Comparison of ENCODE assay signal across 8 mouse cellular contexts in genomic region chr11:17052476-17053049, GRCm38 (mm10). TPM values are rescaled to one million over a fixed set of nuclear protein-coding genes. Genes with fewer than 3 reads are reported as not detected.
A peak's percentile ranks its signal among the peaks of the same experiment; 100 is the strongest.
DNase-seq lines count a peak whose midpoint lies in the region; ATAC-seq and TF ChIP-seq lines count a peak whose summit lies in the region.

No protein-coding gene starts in this region.

- H3K27me3 ChIP-seq in lung, postnatal 0 days (replicated peaks; ENCODE audit: insufficient read depth, low read length): no peaks in the 10 kb centered on the region
- H3K27me3 ChIP-seq in heart, embryonic 15.5 days: no peaks in the 10 kb centered on the region
- no peaks in the 10 kb centered on the region for H3K27me3 ChIP-seq in neural tube, embryonic 13.5 days

- TF ChIP-seq EP300 in lung, postnatal 0 days (IDR thresholded peaks at IDR 0.05): no peak

- peak overlapping the region; percentile 55 for H3K4me3 ChIP-seq in lung, postnatal 0 days (ENCODE audit: low read depth, low read length)
- peak overlapping the region; percentile 60 for H3K4me3 ChIP-seq in heart, embryonic 15.5 days
- H3K4me3 ChIP-seq in neural tube, embryonic 13.5 days: peak overlapping the region; percentile 72

- H3K36me3 ChIP-seq in lung, postnatal 0 days (ENCODE audit: insufficient read depth, low read length): no peaks in the 10 kb centered on the region
- no peaks in the 10 kb centered on the region for H3K36me3 ChIP-seq in heart, embryonic 15.5 days
- H3K36me3 ChIP-seq in neural tube, embryonic 13.5 days: peaks cover 3% of the 10 kb centered on the region; the same call in 1 of the 2 replicates

- 12% methylated on average over 6 of the region's 6 CpGs for WGBS in lung, postnatal 0 days
- 18% methylated on average over 6 of the region's 6 CpGs for WGBS in heart, embryonic 15.5 days
- WGBS in neural tube, embryonic 13.5 days: 18% methylated on average over 6 of the region's 6 CpGs

- TF ChIP-seq CTCF in lung, postnatal 0 days (IDR thresholded peaks at IDR 0.05): no peak

- H3K4me2 ChIP-seq in lung, postnatal 0 days (replicated peaks; ENCODE audit: low read depth, low read length): peak overlapping the region; percentile 66
- H3K4me2 ChIP-seq in heart, embryonic 15.5 days: peak overlapping the region; percentile 70
- peak overlapping the region; percentile 71 for H3K4me2 ChIP-seq in neural tube, embryonic 13.5 days

- no peak for ATAC-seq in lung, postnatal 0 days
- no peak; the same call in 1 of the 2 replicates for ATAC-seq in heart, embryonic 15.5 days (replicated peaks; ENCODE audit: insufficient number of reproducible peaks, insufficient read depth, low FRiP score, low read depth)
- 0 out of 2 replicates have a peak, but pooled peaks have one; percentile 14 for ATAC-seq in neural tube, embryonic 13.5 days (ENCODE audit: low read depth)

- H3K4me1 ChIP-seq in lung, postnatal 0 days (ENCODE audit: insufficient read depth, low read depth, low read length): 0 out of 2 replicates have a peak, but pooled peaks cover 4% of the 10 kb centered on the region
- peaks cover 7% of the 10 kb centered on the region; the same call in 1 of the 2 replicates for H3K4me1 ChIP-seq in heart, embryonic 15.5 days (replicated peaks)
- peaks cover 33% of the 10 kb centered on the region for H3K4me1 ChIP-seq in neural tube, embryonic 13.5 days (replicated peaks)

- intact Hi-C loops in left cerebral cortex, postnatal 4 days (cut with DNase I): no loop called here
- intact Hi-C loops in gastrocnemius, postnatal 36 days (cut with DNase I): no loop called here

- no peak overlapping the region for H3K27ac ChIP-seq in lung, postnatal 0 days (ENCODE audit: low read length)
- peak overlapping the region; percentile 72; the same call in 1 of the 2 replicates for H3K27ac ChIP-seq in heart, embryonic 15.5 days
- peak overlapping the region; percentile 96 for H3K27ac ChIP-seq in neural tube, embryonic 13.5 days (replicated peaks)

- peak; percentile 32 for DNase-seq in lung, postnatal 0 days (ENCODE audit: low spot score)
- DNase-seq in lung, postnatal 14 days: no peak
- peak; percentile 10 for DNase-seq in embryo, embryonic 10 days (ENCODE audit: low spot score)
- DNase-seq in left cerebral cortex, postnatal 4 days: peak; percentile 17
- DNase-seq in gastrocnemius, postnatal 36 days: no peak
- DNase-seq in B cell, adult 2 months: no peak

- no peaks in the 10 kb centered on the region for H3K9me3 ChIP-seq in lung, postnatal 0 days (ENCODE audit: low read length)
- H3K9me3 ChIP-seq in heart, embryonic 15.5 days (replicated peaks): no peaks in the 10 kb centered on the region
- H3K9me3 ChIP-seq in neural tube, embryonic 13.5 days: no peaks in the 10 kb centered on the region

- H3K9ac ChIP-seq in lung, postnatal 0 days (replicated peaks; ENCODE audit: low read depth): peak overlapping the region; percentile 56
- peak overlapping the region; percentile 65 for H3K9ac ChIP-seq in heart, embryonic 15.5 days
- peak overlapping the region; percentile 93 for H3K9ac ChIP-seq in neural tube, embryonic 13.5 days

RNA-seq across cellular contexts. Expression of gene Plek, which starts 0.4 kb away (rescaled TPM):
- 9.9 and 16.7 TPM in 2 replicates for polyA plus RNA-seq in lung, postnatal 0 days (2015; fragmentation: Nextera tagmentation; extraction: Ambion mirVana)
- polyA plus RNA-seq in heart, embryonic 15.5 days (2015; fragmentation: Nextera tagmentation; extraction: Ambion mirVana): 3.0 and 3.3 TPM in 2 replicates
- total RNA-seq in left cerebral cortex, postnatal 4 days (2021): 1 to 10 TPM; 4.4 to 4.5 TPM
- polyA plus RNA-seq in neural tube, embryonic 13.5 days (2015; fragmentation: Nextera tagmentation; extraction: Ambion mirVana): 4.2 and 5.1 TPM in 2 replicates
- total RNA-seq in gastrocnemius, postnatal 36 days (2021): 1 to 10 TPM; 1.1 to 2.0 TPM

RNA-seq across cellular contexts. Expression of gene Cnrip1, which starts 1.2 kb away (rescaled TPM):
- 22.2 and 24.0 TPM in 2 replicates for polyA plus RNA-seq in lung, postnatal 0 days (2015; fragmentation: Nextera tagmentation; extraction: Ambion mirVana)
- polyA plus RNA-seq in heart, embryonic 15.5 days (2015; fragmentation: Nextera tagmentation; extraction: Ambion mirVana): 13.0 and 15.3 TPM in 2 replicates
- total RNA-seq in left cerebral cortex, postnatal 4 days (2021): 100 to 1,000 TPM; 191 to 194 TPM
- 92.2 and 101 TPM in 2 replicates for polyA plus RNA-seq in neural tube, embryonic 13.5 days (2015; fragmentation: Nextera tagmentation; extraction: Ambion mirVana)
- 1 to 10 TPM; 3.2 to 4.0 TPM for total RNA-seq in gastrocnemius, postnatal 36 days (2021)

Comparison
In these comparisons a context has a peak if more than half of its experiments do, and no peak if none do; other contexts are left out.
1. DNase-seq: peak in lung, postnatal 0 days (single experiment), embryo, embryonic 10 days (single experiment) and left cerebral cortex, postnatal 4 days (single experiment); none in lung, postnatal 14 days (single experiment), gastrocnemius, postnatal 36 days (0 of 2) and B cell, adult 2 months (0 of 2).
2. Peak in every context shown above with its lines, with median percentiles within 50 percentile points of each other: H3K4me2 ChIP-seq, H3K4me3 ChIP-seq and H3K9ac ChIP-seq.